Mouse (Mus musculus) spleen, postnatal 10 days (tissue): ENCODE data around the gene Dpp7.

Experiments
- DNase-seq, 2 experiments: peaks; one replicate each; pipeline ENCODE4 v3.0.0; 2021 to 2022; ENCODE audit warnings: low spot score in 2 of 2

Dpp7 gene

DNA sequence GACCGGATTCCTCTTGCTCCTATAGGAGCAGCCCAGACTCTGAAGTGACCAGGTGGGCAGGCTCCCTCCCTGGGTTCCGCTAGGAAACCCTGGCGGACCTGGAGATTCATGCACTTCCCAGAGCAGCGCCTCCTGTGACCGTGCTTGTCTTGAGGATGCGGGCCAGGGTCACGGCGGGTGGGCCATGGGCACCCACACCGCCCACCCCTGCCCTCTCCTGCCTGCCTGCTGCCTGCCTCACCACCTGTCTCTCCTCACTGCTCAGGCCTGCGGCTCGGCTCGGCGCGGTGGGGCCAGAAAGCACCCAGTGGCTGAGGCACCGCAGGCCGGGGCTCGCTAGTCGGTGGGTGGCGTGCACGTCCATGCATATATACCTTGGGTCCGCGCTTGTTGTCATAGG lies 45.2 kb downstream of the Dpp7 start:
- DNase-seq = no peak

DNA sequence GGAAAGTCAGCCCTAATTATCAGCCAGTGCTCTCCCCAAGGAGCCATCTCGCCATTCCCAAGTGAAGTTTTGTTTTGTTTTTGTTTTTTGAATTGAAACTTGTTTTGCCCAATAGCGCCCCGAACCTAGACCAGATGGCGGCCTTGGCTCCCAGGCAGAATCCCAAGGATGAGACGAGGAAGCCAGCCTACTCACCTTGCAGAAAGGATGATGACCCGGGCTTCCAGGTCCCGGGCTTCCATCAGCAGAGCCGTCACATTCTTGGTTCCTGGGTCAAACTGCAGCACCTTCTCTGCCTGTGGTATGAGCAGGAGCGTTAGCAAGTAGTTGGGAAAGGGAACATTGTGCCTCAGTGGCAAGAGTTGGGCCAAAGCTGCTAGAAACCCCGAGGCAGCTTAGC lies 46.0 kb downstream of the Dpp7 start:
- no peak for DNase-seq

DNA sequence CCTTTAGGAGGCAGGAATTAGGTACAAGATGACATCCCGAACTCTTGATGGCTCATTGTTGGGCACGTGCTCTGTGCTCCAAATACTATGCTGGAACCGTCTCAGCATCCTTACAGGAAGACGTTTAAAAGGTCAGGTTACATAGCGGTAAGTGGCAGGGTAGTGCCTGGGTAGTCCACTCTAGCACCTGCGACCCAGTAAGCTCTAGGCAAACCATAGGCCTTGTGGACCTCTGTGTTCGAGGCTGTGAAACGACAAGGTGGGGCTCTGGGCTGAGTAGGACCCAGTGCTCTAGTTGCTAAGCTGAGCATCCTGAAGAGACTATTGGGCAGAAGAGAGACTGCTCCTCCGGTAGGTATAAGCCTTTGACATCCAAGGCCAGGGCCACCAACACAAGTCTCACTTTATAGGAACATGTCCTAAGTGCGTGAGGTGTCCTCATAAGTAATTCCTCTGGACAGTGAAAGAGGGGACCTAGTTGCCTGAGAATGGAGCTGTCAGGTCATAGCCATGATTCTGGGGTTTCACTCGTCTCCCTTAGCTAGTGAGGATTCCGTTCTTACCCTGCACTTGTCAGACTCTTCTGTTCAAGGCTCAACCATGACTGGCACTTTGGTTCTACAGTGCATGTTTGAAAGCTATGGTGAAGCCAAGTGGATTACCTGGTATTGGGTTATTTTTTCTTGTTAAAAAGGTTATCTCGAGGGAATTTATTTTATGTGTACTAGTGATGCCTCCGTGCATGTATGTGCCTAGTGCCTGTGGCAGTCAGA lies 50.4 kb downstream of the Dpp7 start:
- no peak for DNase-seq

DNA sequence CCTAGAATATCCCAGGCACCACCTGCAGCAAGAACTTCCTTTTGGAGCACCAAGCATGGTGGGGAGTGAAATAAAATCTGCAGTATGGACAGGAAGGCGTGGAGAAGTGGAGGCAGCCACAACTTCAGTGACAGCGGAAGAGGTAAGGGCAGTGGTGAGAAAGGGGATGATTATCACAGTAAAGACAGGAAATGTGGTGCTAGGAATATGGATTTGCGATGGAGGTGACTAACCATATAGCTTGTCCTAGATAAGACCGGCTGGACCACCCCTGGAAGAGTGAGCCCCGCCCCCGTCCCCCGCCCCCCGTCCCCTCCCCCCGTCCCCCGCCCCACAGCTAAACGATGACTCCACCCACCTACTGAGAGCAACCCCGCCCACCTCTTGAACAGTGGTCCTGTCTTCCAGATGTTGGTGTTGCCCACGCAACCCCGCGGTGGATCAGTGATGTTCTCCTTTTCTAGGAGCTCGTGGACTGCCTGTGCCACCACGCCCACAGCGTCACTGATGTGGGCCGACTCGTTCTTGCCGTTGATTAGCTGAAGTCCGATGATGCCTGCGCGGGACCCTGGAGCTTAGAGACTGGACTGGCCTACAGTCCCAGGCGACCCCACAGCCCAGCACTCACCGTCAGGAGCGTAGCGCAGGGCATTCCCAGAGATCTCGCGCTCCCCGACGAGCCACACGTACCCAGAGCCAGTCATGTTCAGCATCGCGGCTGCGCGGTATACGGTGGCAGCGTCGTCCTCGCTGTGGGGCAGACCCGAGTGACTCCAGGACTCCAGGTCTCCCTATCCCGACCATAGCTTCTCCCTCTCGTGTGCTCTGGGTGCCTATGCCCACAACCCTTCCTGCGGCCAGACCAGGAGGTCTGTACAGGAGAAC lies 51.3 kb downstream of the Dpp7 start:
- no peak for DNase-seq

DNA sequence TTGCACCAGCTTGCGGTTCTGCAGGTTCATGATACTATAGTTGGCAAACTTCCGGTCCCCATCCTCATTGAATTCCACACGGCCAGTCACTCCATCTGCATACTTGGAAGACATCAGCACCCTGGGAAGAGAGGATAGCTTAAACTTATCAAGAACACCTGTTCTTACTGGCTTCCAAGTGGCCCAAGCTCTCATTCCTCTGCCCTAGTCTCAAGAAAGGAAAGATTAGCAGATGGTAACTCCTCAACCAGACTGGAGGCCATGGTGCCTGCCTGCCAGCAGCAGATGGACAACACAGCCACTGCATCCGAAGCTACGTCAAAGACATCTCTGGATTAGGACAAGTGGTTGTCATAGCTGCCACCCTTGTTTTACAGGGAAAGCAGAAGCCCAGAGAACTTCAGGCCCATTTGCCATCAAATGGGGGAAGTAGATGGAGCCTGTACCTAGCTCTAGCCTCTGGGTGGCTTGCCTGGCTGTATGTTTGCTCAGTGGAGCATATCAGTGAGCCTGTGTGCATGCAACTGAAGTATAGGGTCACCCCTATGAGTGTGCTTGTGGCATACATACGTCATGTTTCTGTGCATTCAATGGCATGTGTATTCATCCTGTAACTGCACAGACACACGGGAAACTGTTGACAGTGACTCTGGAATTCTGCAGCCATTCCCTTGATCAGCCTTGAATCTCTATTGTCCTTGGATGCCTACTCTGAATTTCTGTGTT lies 52.1 kb downstream of the Dpp7 start:
- DNase-seq = no peak

DNA sequence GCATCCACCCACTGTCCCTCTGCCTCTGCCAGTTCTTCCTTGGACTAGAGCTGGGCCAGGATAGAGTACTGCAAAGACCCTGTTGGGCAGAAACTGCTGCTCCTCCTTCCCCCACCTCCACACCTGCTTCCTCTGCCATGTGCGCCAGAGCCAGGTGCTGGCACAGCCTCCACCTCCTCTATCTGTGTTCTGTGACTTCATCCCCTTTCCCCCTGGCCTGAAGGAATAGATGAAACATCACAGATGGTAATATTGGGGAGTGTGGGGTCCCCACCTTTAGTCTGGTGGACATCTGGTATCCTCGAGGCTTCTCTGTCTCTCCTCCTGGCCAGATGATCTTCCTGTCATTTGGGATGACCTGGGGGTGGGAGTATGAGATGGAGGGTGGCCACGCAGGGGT lies 52.7 kb downstream of the Dpp7 start:
- DNase-seq = no peak
